Mouse (Mus musculus): ENCODE measurements around the gene Pex14.

DNA sequence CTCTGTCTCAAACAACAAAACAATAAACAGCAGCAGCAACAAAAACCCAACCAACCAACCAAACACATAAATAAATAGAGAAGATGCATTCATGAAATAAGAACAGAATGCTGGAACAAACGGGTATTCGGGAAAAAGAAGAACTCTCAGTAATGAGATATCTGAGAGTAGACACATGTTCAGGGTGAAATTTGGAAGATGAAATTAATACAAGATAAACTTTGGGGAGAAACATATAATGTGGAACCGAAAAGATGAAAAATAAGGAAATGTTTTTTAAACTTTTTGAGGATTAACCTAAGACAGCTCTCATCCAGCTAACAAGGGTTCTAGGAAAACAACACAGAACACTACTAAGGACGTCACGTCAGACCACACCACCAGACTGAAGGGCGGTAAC is 92.9 kb downstream of the Pex14 start:
- TF ChIP-seq POLR2A (IDR thresholded peaks at IDR 0.05; ENCODE audit: insufficient read depth, low read depth, low read length) (no peak), CTCF (IDR thresholded peaks at IDR 0.05) (no peak)

Data from heart, adult 2 months (tissue).